Mouse (Mus musculus): ENCODE measurements at regions not wholly inside any gene's neighbourhood (a gene's known extent, or its start where the extent isn't known, plus 50 kb on each side); places are given as distances from the start of the nearest gene placed in this dataset.

- 71% methylated on average over 23 of the region's 23 CpGs for WGBS
- H3K27me3 ChIP-seq: 0 out of 2 replicates have a peak, but pooled peaks cover 4% of the 10 kb centered on the region
- no peak overlapping the region for H3K27ac ChIP-seq (replicated peaks)
- no peak overlapping the region for H3K4me3 ChIP-seq (replicated peaks)
- H3K9me3 ChIP-seq (replicated peaks): no peaks in the 10 kb centered on the region
- no peaks in the 10 kb centered on the region for H3K4me1 ChIP-seq
- no peak for ATAC-seq (ENCODE audit: insufficient number of reproducible peaks, low FRiP score, low TSS enrichment, low read depth)
- H3K9ac ChIP-seq: no peak overlapping the region
- no peaks in the 10 kb centered on the region for H3K36me3 ChIP-seq
- no peak overlapping the region for H3K4me2 ChIP-seq (replicated peaks)
Measured at GRCm38 (mm10) chr15:93094202-93095135, 180.5 kb downstream of the Gxylt1 start.

DNA sequence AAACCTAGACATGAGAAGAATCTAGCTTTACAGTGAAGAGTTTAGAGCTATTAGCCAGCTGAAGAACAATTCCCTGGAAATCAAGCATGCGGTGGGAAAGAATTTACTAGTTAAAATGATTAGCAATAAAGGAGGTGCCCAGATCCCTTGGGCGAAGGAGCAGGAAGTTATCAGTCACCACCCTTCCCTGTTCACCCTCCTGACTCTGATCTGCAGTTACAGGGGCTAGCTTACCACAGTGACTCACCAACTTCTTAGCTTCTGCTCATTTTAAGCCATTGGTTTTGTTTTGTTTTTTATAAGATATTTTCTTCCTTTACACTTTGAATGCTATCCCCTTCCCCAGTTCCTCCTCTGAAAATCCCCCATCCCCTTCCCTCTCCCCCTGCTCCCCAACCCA, 183.6 kb downstream of the Gxylt1 start:
- no peaks in the 10 kb centered on the region for H3K36me3 ChIP-seq
- no peaks in the 10 kb centered on the region for H3K9me3 ChIP-seq (replicated peaks)
- no peaks in the 10 kb centered on the region for H3K4me1 ChIP-seq
- H3K4me3 ChIP-seq (replicated peaks): no peak overlapping the region
- H3K27me3 ChIP-seq: 0 out of 2 replicates have a peak, but pooled peaks cover 4% of the 10 kb centered on the region
- H3K9ac ChIP-seq: no peak overlapping the region
- no peak overlapping the region for H3K27ac ChIP-seq (replicated peaks)
- no peak for ATAC-seq (ENCODE audit: insufficient number of reproducible peaks, low FRiP score, low TSS enrichment, low read depth)
- H3K4me2 ChIP-seq (replicated peaks): no peak overlapping the region
- 72% methylated on average over 2 of the region's 2 CpGs for WGBS

DNA sequence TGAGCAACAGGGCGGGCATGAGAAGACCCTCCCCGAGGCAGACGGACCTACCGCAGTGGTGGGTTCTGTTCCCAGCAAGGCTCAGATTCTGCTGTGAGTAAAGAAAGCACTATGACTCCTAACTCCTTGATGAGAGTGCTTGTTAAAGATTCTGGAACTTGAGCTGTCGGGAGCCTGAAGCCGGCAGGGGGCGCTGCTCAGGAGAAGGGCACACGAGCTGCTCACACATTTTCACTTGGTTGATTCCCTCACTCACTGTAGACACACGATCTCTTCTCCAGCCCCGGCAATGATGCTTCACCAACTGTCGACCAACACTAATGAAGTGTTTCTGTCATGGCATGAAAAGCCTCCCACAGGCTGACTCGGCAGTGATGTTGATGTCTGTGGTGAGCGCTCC, 185.6 kb downstream of the Gxylt1 start:
- H3K36me3 ChIP-seq: no peaks in the 10 kb centered on the region
- WGBS: 30% methylated on average over 13 of the region's 13 CpGs
- no peak for ATAC-seq (ENCODE audit: insufficient number of reproducible peaks, low FRiP score, low TSS enrichment, low read depth)
- H3K4me2 ChIP-seq (replicated peaks): no peak overlapping the region
- H3K27ac ChIP-seq (replicated peaks): no peak overlapping the region
- no peaks in the 10 kb centered on the region for H3K9me3 ChIP-seq (replicated peaks)
- no peak overlapping the region for H3K9ac ChIP-seq
- 0 out of 2 replicates have a peak, but pooled peaks cover 4% of the 10 kb centered on the region for H3K27me3 ChIP-seq
- H3K4me1 ChIP-seq: peaks cover 4% of the 10 kb centered on the region; the same call in 1 of the 2 replicates
- H3K4me3 ChIP-seq (replicated peaks): no peak overlapping the region

GRCm38 (mm10) chr15:93084967-93085617, 189.9 kb downstream of the Gxylt1 start:
- H3K4me3 ChIP-seq (replicated peaks): no peak overlapping the region
- peaks cover 4% of the 10 kb centered on the region; the same call in 1 of the 2 replicates for H3K4me1 ChIP-seq
- WGBS: 33% methylated on average over 14 of the region's 14 CpGs
- ATAC-seq (ENCODE audit: insufficient number of reproducible peaks, low FRiP score, low TSS enrichment, low read depth): 0 out of 2 replicates have a peak, but pooled peaks have one; percentile 24
- H3K4me2 ChIP-seq (replicated peaks): no peak overlapping the region
- H3K27ac ChIP-seq (replicated peaks): no peak overlapping the region
- H3K36me3 ChIP-seq: no peaks in the 10 kb centered on the region
- no peak overlapping the region for H3K9ac ChIP-seq
- no peaks in the 10 kb centered on the region for H3K9me3 ChIP-seq (replicated peaks)
- 0 out of 2 replicates have a peak, but pooled peaks cover 4% of the 10 kb centered on the region for H3K27me3 ChIP-seq

- no peaks in the 10 kb centered on the region for H3K27me3 ChIP-seq
- H3K4me3 ChIP-seq (replicated peaks): no peak overlapping the region
- WGBS: 57% methylated on average over 6 of the region's 6 CpGs
- no peak overlapping the region for H3K27ac ChIP-seq (replicated peaks)
- H3K9me3 ChIP-seq (replicated peaks): no peaks in the 10 kb centered on the region
- H3K4me1 ChIP-seq: no peaks in the 10 kb centered on the region
- no peak overlapping the region for H3K4me2 ChIP-seq (replicated peaks)
- no peaks in the 10 kb centered on the region for H3K36me3 ChIP-seq
- ATAC-seq (ENCODE audit: insufficient number of reproducible peaks, low FRiP score, low TSS enrichment, low read depth): no peak
- H3K9ac ChIP-seq: no peak overlapping the region
Measured at GRCm38 (mm10) chr15:93074070-93074469, 200.9 kb downstream of the Gxylt1 start.

DNA sequence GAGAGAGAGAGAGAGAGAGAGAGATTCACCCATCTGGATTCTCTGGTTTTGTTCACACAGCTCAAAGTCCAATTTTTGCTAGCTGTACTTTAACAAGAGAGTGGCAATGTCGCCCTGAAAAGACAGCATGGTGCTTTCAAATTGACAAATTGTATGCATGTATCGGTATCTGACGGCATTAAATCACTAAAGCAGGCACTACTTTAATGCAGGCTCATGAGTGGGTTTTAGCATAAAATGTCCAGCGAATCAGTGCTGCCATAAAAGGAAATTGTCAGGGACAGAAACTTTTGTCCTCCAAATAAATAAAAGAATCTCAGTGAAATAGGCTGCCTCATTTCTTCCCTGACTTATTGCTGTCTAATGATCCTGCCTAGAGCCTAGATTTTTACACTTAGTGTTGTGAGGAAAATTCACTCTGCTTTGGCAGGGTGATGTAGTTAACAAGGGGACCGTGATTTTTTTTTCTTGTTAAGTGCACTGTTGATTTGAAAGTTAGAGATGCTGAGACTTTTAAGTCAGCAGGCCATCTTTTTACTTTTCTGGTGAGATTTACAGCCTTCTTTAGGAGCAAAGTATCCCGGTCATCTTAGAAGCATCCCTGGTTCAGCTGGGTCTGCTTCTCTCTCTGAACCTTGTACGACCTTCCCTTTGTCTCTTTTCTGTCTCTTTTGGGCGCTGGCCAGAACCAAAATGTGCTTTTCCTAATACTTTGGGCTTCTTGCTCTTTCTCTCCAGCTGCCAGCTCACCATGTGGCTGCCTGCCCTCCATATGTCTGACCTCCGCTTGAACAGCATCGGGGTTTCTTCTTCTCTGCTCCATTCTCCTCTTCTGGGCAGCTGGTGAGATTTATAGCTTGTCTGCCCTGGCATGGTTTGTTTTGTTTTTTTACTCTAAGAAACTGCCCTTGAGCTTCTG, 212.5 kb downstream of the Gxylt1 start:
- ATAC-seq (ENCODE audit: insufficient number of reproducible peaks, low FRiP score, low TSS enrichment, low read depth): no peak
- H3K4me2 ChIP-seq (replicated peaks): no peak overlapping the region
- no peak overlapping the region for H3K9ac ChIP-seq
- no peaks in the 10 kb centered on the region for H3K4me1 ChIP-seq
- H3K27me3 ChIP-seq: no peaks in the 10 kb centered on the region
- no peak overlapping the region; the same call in 1 of the 2 replicates for H3K27ac ChIP-seq (replicated peaks)
- H3K4me3 ChIP-seq (replicated peaks): no peak overlapping the region
- no peaks in the 10 kb centered on the region for H3K36me3 ChIP-seq
- no peaks in the 10 kb centered on the region for H3K9me3 ChIP-seq (replicated peaks)
- WGBS: 57% methylated on average over 10 of the region's 10 CpGs

GRCm38 (mm10) chr15:93053471-93053870, 221.5 kb downstream of the Gxylt1 start:
- Histone ChIP-seq H3K4me3 (replicated peaks) (no peak overlapping the region), H3K9ac (no peak overlapping the region), H3K27ac (replicated peaks) (no peak overlapping the region), H3K4me1 (no peaks in the 10 kb centered on the region), H3K4me2 (replicated peaks) (no peak overlapping the region), H3K27me3 (no peaks in the 10 kb centered on the region), H3K36me3 (no peaks in the 10 kb centered on the region), H3K9me3 (replicated peaks) (no peaks in the 10 kb centered on the region)
- ATAC-seq (ENCODE audit: insufficient number of reproducible peaks, low FRiP score, low TSS enrichment, low read depth): no peak
- 80% methylated on average over 3 of the region's 3 CpGs for WGBS

DNA sequence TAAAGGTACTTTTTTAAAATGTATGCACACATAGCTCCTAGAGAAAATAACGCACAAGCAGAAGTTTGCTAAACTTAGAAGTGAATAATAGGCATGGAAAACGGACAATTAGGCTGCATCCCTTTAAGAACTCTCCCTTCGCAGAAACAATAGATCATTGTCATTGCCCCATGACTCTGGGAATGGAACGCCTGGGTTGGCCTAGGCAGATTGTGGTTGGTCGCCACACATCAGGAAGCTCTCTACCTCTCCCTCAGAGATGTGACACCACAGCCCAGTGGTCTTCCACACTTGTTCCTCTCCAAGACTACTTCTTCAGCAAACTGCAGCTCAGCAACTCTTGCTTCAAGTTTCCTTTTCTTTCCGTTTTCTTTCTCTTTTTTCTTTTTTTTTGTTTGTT, 247.8 kb downstream of the Gxylt1 start:
- Histone ChIP-seq H3K36me3 (no peaks in the 10 kb centered on the region), H3K27ac (replicated peaks) (no peak overlapping the region), H3K4me2 (replicated peaks) (no peak overlapping the region), H3K9me3 (replicated peaks) (no peaks in the 10 kb centered on the region), H3K27me3 (no peaks in the 10 kb centered on the region), H3K9ac (no peak overlapping the region), H3K4me1 (no peaks in the 10 kb centered on the region), H3K4me3 (replicated peaks) (no peak overlapping the region)
- 37% methylated on average over 6 of the region's 6 CpGs for WGBS
- ATAC-seq (ENCODE audit: insufficient number of reproducible peaks, low FRiP score, low TSS enrichment, low read depth): no peak

DNA sequence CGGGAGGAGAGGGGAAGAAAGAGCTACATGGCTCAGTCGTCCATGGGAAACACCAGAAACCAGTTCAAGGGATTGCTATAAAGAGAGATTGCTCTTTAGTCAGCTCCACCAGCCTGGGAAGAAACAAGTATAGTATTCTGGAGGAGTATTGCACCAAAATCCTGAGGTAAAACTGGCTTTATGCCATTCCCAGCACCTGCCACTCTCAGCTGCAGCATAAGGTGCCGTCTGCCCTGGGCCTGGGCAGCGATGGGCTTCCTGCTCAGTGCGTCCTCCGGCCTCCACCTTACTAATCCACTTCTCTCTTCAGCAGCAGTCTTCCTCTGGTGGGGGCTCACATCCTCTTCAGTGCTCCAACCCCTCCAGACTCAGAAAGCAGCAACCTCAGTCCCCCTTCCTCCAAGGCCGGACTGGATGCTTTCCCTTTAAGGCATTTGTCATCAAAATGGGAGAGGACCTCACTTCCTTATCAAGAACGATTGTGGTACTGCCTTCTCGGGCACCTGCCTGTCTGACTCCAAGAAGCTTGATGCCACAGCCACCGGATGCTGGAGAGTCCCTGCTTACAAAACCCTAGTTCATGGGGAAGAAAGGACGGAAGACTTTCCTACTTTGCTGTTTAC, 248.4 kb downstream of the Gxylt1 start:
- H3K27ac ChIP-seq (replicated peaks): no peak overlapping the region
- H3K4me2 ChIP-seq (replicated peaks): no peak overlapping the region
- ATAC-seq (ENCODE audit: insufficient number of reproducible peaks, low FRiP score, low TSS enrichment, low read depth): no peak
- H3K4me3 ChIP-seq (replicated peaks): no peak overlapping the region
- no peak overlapping the region for H3K9ac ChIP-seq
- 62% methylated on average over 11 of the region's 11 CpGs for WGBS
- no peaks in the 10 kb centered on the region for H3K36me3 ChIP-seq
- no peaks in the 10 kb centered on the region for H3K9me3 ChIP-seq (replicated peaks)
- no peaks in the 10 kb centered on the region for H3K27me3 ChIP-seq
- no peaks in the 10 kb centered on the region for H3K4me1 ChIP-seq

GRCm38 (mm10) chr15:93025791-93026190, 249.2 kb downstream of the Gxylt1 start:
- Histone ChIP-seq H3K9me3 (replicated peaks) (no peaks in the 10 kb centered on the region), H3K27ac (replicated peaks) (no peak overlapping the region), H3K4me1 (no peaks in the 10 kb centered on the region), H3K4me2 (replicated peaks) (no peak overlapping the region), H3K9ac (no peak overlapping the region), H3K27me3 (no peaks in the 10 kb centered on the region), H3K4me3 (replicated peaks) (no peak overlapping the region), H3K36me3 (no peaks in the 10 kb centered on the region)
- WGBS: 67% methylated on average over 9 of the region's 9 CpGs
- no peak for ATAC-seq (ENCODE audit: insufficient number of reproducible peaks, low FRiP score, low TSS enrichment, low read depth)

Measured in embryonic facial prominence, embryonic 15.5 days (tissue).